Mouse (Mus musculus) E14TG2a.4 (cell line): ENCODE data around the gene Hydin.

Experiments used
- CTCF ChIP-seq: conservative IDR thresholded peaks from 2 replicates; pipeline ENCODE4 v1.5.1; 2014; ENCODE audit warnings: low read length
- NANOG ChIP-seq: IDR thresholded peaks from 2 replicates; pipeline ENCODE4 v1.6.1; 2014; ENCODE audit warnings: borderline replicate concordance, low read length, mixed read lengths

DNA sequence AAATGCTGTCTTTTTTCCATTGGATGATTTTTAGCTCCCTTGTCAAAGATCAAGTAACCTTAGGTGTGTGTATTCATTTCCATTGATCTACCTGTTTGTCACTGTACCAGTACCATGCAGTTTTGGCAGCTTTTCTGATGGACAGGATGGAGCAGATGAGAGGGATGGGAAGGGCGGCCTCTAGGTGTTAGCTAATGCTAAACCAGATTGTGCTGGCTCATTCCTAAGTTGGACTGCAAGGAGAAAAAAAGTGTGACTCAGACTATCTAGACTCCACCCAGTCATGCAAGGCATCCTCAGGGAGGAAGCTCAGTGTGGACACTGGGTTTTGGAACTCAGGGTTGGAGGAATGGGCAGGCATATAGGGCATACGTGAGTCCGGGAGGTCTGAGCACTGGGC lies 381.8 kb downstream of the Hydin start:
- TF ChIP-seq CTCF (no peak), NANOG (no peak)
